8 mouse cellular contexts compared by ENCODE assay signal in the genomic region with DNA sequence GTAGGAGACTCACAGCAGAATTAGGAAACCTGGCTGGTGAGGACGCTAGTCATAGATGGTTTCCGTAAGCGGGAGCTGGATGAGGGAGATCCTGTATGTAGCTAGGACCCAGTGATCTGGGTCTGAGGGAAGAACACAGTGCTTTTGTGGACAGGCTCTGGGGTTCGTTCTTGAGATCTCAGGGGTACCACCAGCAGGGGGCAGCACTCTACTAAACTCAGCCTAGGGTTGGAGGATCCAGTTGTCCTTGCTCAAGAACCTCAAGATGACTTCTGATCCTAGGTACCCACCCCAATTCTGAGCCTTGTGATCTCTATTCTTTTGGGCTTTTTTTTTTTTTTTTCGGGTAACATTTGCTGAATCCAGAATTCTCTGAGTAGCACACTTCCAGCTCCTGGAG.
DNase-seq lines count a peak whose midpoint lies in the region; ATAC-seq and TF ChIP-seq lines count a peak whose summit lies in the region.

No protein-coding gene starts in this region.

- CTCF ChIA-PET in Patski (lab: Charles Lee) = interaction anchor here (1.0 to 1.6 kb wide), 4 partner anchors 8 to 172 kb away, joined by 3 to 5 read pairs (median 4); no protein-coding TSS in a partner anchor

- no peaks in the 10 kb centered on the region for H3K27me3 ChIP-seq in Patski

- ATAC-seq in Patski = no peak

- peak; percentile 69 for DNase-seq in layer of hippocampus, adult 11-12 months (ENCODE audit: low spot score)
- no peak for DNase-seq in layer of hippocampus, adult 9-10 months (ENCODE audit: low spot score)
- DNase-seq in Patski (ENCODE audit: low read depth, low spot score) = peak; percentile 7
- peak; percentile 34 for DNase-seq in cerebellum, adult 8-10 months
- DNase-seq in heart, postnatal 36 days = peak; percentile 20 to 56
- peak; percentile 15 to 57 for DNase-seq in left cerebral cortex, postnatal 14 days (ENCODE audit: low spot score in 2 of 2)
- peak; percentile 57 for DNase-seq in right cerebral cortex, postnatal 4 days
- DNase-seq in MN1 (ENCODE audit: low spot score) = no peak

- POLR2A ChIA-PET in Patski (lab: Charles Lee) = interaction anchor here (0.8 kb wide), 1 partner anchor 138 kb away, joined by 5 read pairs; no protein-coding TSS in a partner anchor

- TF ChIP-seq CTCF in Patski (IDR thresholded peaks at IDR 0.05) = peak; percentile 69

- intact Hi-C loops in heart, postnatal 36 days (cut with DNase I) = loop anchor here (5.0 kb wide), 1 partner anchor 310 kb away; no protein-coding TSS in a partner anchor
- intact Hi-C loops in left cerebral cortex, postnatal 14 days (cut with DNase I) = loop anchor here (5.0 to 10.0 kb wide), 2 partner anchors 132 to 270 kb away; no protein-coding TSS in a partner anchor

- in situ Hi-C loops in Patski (cut with MboI; ENCODE audit: low pct_unique_long_range_greater_than_20kb) = loop anchor here (5.0 kb wide), 1 partner anchor 135 kb away; no protein-coding TSS in a partner anchor

Comparison
In these comparisons a context has a peak if more than half of its experiments do, and no peak if none do; other contexts are left out.
1. DNase-seq: peak in layer of hippocampus, adult 11-12 months (single experiment), Patski (single experiment), cerebellum, adult 8-10 months (single experiment), heart, postnatal 36 days (2 of 2), left cerebral cortex, postnatal 14 days (2 of 2) and right cerebral cortex, postnatal 4 days (single experiment); none in layer of hippocampus, adult 9-10 months (single experiment) and MN1 (single experiment).